Mouse (Mus musculus): Measurements from ENCODE around the gene B3galnt2.
A peak's percentile ranks its signal among the peaks of the same experiment; 100 is the strongest.
"Not testable (repeated sequence)": the region's sequence is repeated elsewhere in the genome, so short reads cannot be mapped to it uniquely, and the experiment has no call there.

B3galnt2 gene

GRCm38 (mm10) chr13:13953874-13954832 lies at the start of gene B3galnt2:
B3galnt2 (plus strand) TSS chr13:13954469.
- ATAC-seq (ENCODE audit: low TSS enrichment) = peak; percentile 98

- ATAC-seq (ENCODE audit: low TSS enrichment) = no peak
These were observed 42.9 kb upstream of the B3galnt2 start for GRCm38 (mm10) chr13:13911341-13911740.

DNA sequence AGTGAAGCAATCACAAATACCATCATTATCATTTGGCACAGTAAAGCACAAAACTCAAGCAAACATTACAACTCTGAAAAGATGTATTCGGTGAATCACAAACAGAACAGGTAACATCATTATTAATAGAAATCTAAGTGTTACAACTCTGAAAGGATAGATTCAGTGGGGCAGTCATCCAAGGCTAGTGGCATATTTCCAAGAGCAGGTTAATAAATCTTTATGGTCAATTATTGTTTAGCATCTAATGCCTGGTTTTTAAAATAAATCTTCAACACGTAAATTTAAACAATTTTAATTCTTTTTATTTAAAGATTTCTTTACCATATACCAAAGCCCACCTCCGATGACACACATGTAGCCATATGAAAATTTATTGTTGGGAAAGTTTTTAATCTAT lies 34.9 kb upstream of the B3galnt2 start:
- ATAC-seq (ENCODE audit: low TSS enrichment) = no peak

GRCm38 (mm10) chr13:13922526-13922925 lies 31.7 kb upstream of the B3galnt2 start:
- no peak for ATAC-seq (ENCODE audit: low TSS enrichment)

DNA sequence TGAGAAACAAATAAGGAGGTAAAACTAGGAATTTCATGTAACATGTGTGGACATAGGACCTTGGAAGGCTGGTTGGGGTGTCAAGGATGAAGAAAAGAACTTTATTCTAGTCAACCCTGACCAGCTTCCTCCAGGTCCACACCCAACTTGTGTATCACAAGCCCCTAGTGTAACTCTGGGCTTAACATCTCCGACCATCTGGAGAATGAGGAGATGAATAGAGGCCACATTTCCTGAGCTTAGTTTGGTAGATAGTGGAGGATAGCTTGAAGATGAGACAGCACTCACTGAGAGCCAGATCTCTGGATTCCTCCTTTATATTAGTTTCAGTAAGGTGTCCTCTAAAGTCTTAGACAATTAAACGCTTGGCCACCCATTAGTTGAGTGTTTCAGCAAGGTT lies 24.3 kb upstream of the B3galnt2 start:
- no peak for ATAC-seq (ENCODE audit: low TSS enrichment)

- peak; percentile 20; the same call in 1 of the 2 replicates for ATAC-seq (ENCODE audit: low TSS enrichment)
These were observed 662 bp downstream of the B3galnt2 start for GRCm38 (mm10) chr13:13954931-13955330.

DNA sequence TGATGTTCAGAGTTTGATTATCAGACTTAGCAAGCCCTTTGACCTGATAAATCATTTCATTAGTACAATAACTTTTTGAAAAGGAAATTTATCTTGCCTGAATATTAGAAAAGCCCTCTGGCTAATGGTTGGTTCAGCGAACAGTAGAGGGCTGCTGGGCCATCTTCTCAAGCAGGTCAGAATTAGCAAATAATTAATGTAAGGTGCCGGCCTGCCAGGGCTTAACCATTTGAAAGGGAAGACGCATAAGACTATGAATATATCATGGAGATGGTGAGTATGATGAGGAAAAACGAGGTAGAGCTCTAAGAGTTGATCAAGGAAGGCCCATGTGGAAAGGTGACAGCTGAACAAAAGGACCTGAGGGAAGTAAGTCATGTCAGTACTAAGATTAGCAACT lies 2.4 kb downstream of the B3galnt2 start:
- no peak for ATAC-seq (ENCODE audit: low TSS enrichment)

GRCm38 (mm10) chr13:13960211-13960610 lies 5.9 kb downstream of the B3galnt2 start:
- no peak for ATAC-seq (ENCODE audit: low TSS enrichment)

GRCm38 (mm10) chr13:13961046-13961445 lies 6.8 kb downstream of the B3galnt2 start:
- ATAC-seq (ENCODE audit: low TSS enrichment) = peak; percentile 52; the same call in 1 of the 2 replicates

DNA sequence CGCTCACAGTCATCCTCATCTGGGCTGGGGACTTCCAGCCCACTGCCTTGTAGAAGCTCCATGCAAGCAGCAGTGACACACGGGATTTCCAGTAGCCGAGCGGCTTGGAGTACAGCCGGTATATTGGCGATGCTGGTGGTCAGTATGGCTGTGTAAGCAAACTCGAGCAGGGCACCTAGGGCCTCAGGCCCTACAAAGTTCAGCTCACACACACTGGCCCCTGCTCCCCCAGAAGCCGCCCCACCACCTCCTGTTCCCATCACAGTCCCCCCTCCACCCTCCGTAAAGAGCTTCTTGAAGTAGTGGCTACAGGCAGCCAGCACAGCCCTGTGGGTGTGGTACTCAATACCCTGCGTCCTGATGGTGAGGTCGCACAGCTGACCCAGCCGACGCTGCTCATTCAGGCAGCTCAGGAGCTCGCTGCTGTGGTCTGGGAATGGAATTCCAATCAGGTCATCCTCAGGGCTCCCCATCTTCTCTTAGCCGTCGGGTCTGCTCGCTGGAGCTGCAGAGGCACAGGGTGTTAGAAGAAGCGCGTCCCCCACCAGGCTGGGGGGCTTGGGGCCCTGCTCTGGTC lies 11.2 kb downstream of the B3galnt2 start:
- no peak for ATAC-seq (ENCODE audit: low TSS enrichment)

DNA sequence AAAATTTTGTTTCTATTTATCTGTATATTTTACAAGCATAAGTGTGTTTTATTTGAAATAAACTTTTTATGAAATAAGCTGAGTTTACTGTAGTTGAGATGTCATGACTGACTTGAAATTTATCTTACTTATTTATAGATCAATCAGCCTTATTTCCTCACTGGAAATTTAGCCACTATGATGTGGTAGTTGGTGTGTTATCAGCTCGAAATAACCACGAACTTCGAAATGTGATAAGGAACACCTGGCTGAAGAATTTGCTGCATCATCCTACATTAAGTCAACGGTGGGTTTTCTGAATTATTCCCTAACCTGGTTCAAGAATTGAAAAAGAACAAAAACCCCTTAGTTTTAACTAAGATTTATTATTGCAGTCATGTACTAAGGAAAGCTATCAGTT lies 11.9 kb downstream of the B3galnt2 start:
- no peak for ATAC-seq (ENCODE audit: low TSS enrichment)

DNA sequence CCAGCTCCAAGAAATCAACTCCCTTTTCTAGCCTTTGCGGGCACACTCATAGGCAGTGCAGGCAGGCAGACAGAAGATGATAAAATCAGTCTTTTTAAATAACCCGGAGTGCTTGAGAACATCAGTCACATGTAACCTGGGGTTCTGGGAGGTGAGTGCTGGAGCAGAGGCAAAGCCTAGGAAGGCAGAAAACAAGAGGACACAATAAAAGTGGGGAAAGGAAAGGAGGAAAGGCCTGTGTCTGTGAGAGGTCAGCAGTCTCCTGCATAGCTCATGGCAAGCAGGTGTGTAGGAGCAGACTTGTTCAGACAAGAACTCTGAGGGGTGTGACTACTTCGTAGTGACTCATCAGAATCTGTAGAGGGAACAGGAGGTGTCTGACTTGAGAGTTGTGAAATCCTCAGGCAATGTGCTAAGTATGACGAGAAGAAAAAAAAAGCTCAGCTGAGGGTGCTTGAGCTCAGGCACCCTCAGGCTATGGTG lies 14.4 kb downstream of the B3galnt2 start:
- ATAC-seq (ENCODE audit: low TSS enrichment) = peak; percentile 99

DNA sequence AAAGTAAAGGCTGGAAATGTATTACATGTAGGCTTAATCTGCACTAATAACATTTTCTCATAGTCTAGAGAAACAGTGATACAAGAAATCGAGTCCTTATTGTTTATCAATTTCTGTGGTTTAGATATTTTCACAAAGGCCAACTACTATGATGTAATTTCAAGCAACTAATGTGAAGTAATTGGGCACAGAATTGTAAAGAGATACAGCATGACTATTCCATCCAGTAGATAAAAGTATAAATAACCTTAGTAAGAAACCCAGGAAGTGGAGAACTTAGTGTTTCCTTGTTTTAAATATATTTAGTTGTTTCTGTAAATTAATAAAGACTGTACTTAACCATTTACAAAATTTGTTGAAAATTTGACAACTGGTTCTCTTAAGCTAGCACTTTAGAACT lies 15.5 kb downstream of the B3galnt2 start:
- ATAC-seq (ENCODE audit: low TSS enrichment) = no peak

DNA sequence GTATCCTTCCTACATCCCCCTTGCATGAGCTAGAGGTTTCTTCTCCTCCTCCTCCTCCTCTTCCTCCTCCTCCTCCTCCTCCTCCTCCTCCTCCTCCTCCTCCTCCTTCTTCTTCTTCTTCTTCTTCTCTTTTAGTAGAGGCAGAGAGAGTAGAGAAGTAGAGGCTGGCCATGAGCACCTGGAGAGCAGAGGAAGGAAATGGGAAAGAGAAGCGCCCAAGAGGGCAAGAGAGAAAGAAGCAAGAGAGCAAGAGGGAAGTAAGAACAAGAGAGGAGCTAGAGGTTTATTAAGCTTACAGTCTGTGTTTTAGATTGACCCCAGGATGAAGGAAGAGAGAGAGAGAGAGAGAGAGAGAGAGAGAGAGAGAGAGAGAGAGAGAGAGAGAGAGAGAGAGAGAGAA lies 27.6 kb downstream of the B3galnt2 start:
- not testable (repeated sequence) for ATAC-seq (ENCODE audit: low TSS enrichment)

DNA sequence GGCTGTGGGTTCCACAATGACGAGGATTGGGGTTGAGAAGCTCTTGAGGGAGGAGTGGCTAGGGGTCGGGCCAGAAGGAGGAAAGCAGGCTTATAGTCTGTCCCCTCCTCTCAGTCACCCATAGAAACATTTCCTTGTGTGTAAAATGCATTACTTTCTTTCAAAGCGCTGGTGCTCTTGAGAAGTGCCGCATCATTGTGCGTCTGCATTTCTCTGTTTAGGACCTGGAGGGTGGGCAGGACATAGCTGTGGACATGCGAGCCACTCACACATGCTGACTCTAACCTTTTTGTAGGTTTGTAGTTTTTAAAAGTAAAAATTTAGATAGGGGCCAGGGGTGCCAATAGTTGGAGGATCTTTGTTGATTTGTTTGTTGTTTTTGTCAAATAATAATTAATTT lies 29.3 kb downstream of the B3galnt2 start:
- no peak for ATAC-seq (ENCODE audit: low TSS enrichment)

DNA sequence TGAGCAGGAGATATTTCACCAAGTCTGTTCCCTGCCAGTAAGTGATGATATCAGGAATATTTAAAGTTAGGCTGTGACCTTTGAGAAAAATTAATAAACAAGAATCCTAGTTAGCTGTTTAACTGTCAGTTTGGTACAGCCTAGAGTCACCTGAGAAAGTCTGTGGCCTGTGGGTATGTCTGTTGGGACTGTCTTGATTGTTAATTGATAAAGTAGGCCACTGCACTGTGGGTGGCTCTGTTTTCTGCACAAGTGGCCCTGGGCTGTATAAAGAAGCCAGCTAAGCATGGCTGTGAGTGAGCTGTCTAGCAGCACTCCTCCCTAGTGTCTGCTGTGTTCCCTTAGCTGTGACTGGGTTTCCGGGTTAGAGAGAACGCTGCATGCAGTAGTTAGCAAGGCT lies 34.9 kb downstream of the B3galnt2 start:
- ATAC-seq (ENCODE audit: low TSS enrichment) = no peak

DNA sequence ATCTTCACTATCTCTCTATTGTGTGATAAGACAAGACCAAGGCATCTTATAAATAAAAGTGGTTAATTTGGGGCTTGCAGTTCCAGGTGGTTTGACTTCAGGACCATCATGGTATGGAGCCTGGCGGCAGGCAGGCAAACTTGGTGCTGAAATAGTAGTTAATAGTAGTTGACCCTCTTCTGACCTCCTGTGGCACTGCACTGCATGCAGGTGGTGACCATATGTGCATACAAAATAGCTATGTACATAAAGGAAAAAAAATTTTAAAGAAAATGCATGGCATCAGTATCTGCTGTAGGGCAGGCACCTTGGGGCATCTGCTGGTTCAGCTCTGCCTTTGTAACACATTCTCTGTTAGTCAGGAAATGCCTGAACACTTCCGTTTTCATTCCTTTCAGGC lies 36.1 kb downstream of the B3galnt2 start:
- ATAC-seq (ENCODE audit: low TSS enrichment) = no peak

DNA sequence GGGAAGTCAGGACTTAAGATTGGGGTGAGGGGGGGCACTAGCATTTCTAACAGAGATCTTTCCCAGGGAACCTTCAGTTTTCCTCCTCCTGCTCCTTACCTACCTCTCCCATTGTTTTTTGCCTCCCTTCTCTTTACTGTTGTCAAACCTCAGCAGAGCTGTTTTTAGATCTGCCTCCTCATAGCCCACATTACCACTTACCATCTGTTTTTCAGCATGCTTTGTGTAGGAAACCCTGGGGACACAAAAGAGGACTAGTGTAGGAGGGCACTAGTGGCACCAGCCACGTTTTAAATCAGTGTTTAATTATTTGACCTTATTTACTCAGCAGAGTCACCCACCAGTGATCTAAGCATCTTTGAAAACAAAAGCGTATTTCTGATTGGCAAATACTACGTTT lies 38.8 kb downstream of the B3galnt2 start:
- peak; percentile 86 for ATAC-seq (ENCODE audit: low TSS enrichment)

GRCm38 (mm10) chr13:13995046-13995445 lies 40.8 kb downstream of the B3galnt2 start:
- ATAC-seq (ENCODE audit: low TSS enrichment) = no peak

- ATAC-seq (ENCODE audit: low TSS enrichment) = no peak
These were observed 43.2 kb downstream of the B3galnt2 start for GRCm38 (mm10) chr13:13997476-13997875.

DNA sequence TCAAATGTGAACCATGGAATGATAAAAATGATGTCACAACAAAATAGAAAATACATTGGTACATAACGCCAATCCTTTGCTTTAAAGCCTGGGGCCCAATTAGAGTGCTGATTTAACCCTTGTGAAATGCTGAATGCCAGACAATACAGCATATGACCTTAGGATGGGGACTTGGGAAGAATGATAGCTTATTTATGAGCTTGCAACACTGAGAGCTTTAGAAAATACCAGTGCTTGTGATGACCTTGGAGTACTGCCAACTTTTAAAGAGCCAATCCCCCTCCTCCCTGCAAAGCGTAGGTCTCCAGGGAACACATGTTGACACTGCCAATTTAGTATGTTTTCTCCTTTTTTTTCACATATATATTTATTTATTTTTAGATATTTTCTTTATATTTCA lies 48.4 kb downstream of the B3galnt2 start:
- no peak for ATAC-seq (ENCODE audit: low TSS enrichment)

DNA sequence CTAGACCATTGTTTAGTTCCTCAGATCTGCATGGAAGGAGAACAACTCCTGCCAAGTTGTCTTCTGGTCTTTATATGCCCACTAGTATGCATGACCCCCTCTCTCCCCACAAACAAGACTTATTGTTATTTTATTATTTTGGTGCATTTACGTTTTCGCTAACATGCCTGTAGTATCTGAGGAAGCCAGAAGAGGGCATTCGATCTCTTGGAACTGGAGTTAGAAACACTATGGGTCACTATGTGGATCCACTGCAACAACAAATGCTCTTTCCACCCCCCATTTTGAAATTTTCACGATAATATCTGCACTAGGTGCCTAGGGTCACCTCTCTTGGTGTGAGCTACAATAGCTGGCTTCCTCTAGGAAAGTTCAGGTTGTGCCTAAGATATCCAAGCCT lies 49.8 kb downstream of the B3galnt2 start:
- ATAC-seq (ENCODE audit: low TSS enrichment) = no peak

- no peak for ATAC-seq (ENCODE audit: low TSS enrichment)
These were observed 50.7 kb downstream of the B3galnt2 start for GRCm38 (mm10) chr13:14004999-14005398.
